17 mouse cellular contexts compared by ENCODE assay signal in genomic region chr3:153492986-153493385, GRCm38 (mm10).
DNase-seq lines count a peak whose midpoint lies in the region; ATAC-seq and TF ChIP-seq lines count a peak whose summit lies in the region.
"Had no signal": no experiment of that assay in that cellular context is flagged by ENCODE, and none has a peak within 500 bp of the region (broad histone marks: within the 10 kb centered on the region; RNA-seq: fewer than 3 reads in every experiment).

No protein-coding gene starts in this region.

- WGBS in hindbrain, postnatal 0 days, result 41% methylated on average over 1 of the region's 1 CpGs
- WGBS in hindbrain, embryonic 13.5 days, result 85% methylated on average over 1 of the region's 1 CpGs
- 81% methylated on average over 1 of the region's 1 CpGs for WGBS in midbrain, embryonic 11.5 days

- peak; percentile 51 for DNase-seq in hindbrain, postnatal 0 days (ENCODE audit: low spot score)
- peak; percentile 70 for DNase-seq in brain, adult 2 months (ENCODE audit: low read depth, low spot score)
- peak; percentile 29 to 45 for DNase-seq in layer of hippocampus, adult 8-10 months (ENCODE audit: low spot score in 2 of 2)
- peak; percentile 80 for DNase-seq in lung, postnatal 25 days (ENCODE audit: low spot score)
- DNase-seq in midbrain, embryonic 11.5 days (ENCODE audit: low spot score, missing footprints), result no peak
- no peak for DNase-seq in adipocyte (ENCODE audit: low spot score)
- DNase-seq in thymus, postnatal 36 days, result no peak
- DNase-seq: adrenal gland, postnatal 25 days; cerebellum, postnatal 25 days; heart, adult 2 months; kidney, adult 11 months; kidney, postnatal 36 days; liver; thymus, postnatal 14 days had no signal

- no peak for TF ChIP-seq CTCF in hindbrain, postnatal 0 days (IDR thresholded peaks at IDR 0.05; ENCODE audit: low read depth)

- H3K27ac ChIP-seq in hindbrain, postnatal 0 days, result no peak overlapping the region
- no peak overlapping the region for H3K27ac ChIP-seq in hindbrain, embryonic 13.5 days
- H3K27ac ChIP-seq in midbrain, embryonic 11.5 days (ENCODE audit: low read depth, low read length), result no peak overlapping the region
- H3K27ac ChIP-seq: heart, adult 2 months; hindbrain, embryonic 12.5 days; stomach, embryonic 15.5 days had no signal

- no peak overlapping the region for H3K4me3 ChIP-seq in hindbrain, postnatal 0 days (ENCODE audit: low read length)
- no peak overlapping the region for H3K4me3 ChIP-seq in hindbrain, embryonic 13.5 days
- H3K4me3 ChIP-seq in midbrain, embryonic 11.5 days (ENCODE audit: low read depth, low read length), result no peak overlapping the region
- H3K4me3 ChIP-seq: heart, adult 2 months; hindbrain, embryonic 12.5 days; stomach, embryonic 15.5 days had no signal

- H3K36me3 ChIP-seq in hindbrain, postnatal 0 days (ENCODE audit: insufficient read depth, low read length), result no peaks in the 10 kb centered on the region
- H3K36me3 ChIP-seq in hindbrain, embryonic 13.5 days, result no peaks in the 10 kb centered on the region
- no peaks in the 10 kb centered on the region for H3K36me3 ChIP-seq in midbrain, embryonic 11.5 days (ENCODE audit: control insufficient read depth, insufficient read depth, low read length)
- H3K36me3 ChIP-seq: hindbrain, embryonic 12.5 days; stomach, embryonic 15.5 days had no signal

- H3K9me3 ChIP-seq in hindbrain, postnatal 0 days (ENCODE audit: low read length), result no peaks in the 10 kb centered on the region
- no peaks in the 10 kb centered on the region for H3K9me3 ChIP-seq in hindbrain, embryonic 13.5 days
- no peaks in the 10 kb centered on the region for H3K9me3 ChIP-seq in midbrain, embryonic 11.5 days (ENCODE audit: control insufficient read depth, low read length)
- H3K9me3 ChIP-seq: hindbrain, embryonic 12.5 days; stomach, embryonic 15.5 days had no signal

- H3K9ac ChIP-seq in hindbrain, postnatal 0 days (replicated peaks; ENCODE audit: low read length), result no peak overlapping the region
- no peak overlapping the region for H3K9ac ChIP-seq in hindbrain, embryonic 13.5 days
- no peak overlapping the region for H3K9ac ChIP-seq in midbrain, embryonic 11.5 days (ENCODE audit: low read length)
- H3K9ac ChIP-seq: hindbrain, embryonic 12.5 days; stomach, embryonic 15.5 days had no signal

- H3K27me3 ChIP-seq in hindbrain, postnatal 0 days (ENCODE audit: insufficient read depth, low read length), result no peaks in the 10 kb centered on the region
- H3K27me3 ChIP-seq in hindbrain, embryonic 13.5 days, result no peaks in the 10 kb centered on the region
- H3K27me3 ChIP-seq in midbrain, embryonic 11.5 days (ENCODE audit: control insufficient read depth, insufficient read depth, low read length), result no peaks in the 10 kb centered on the region
- H3K27me3 ChIP-seq: hindbrain, embryonic 12.5 days; stomach, embryonic 15.5 days had no signal

- H3K4me1 ChIP-seq in hindbrain, postnatal 0 days (ENCODE audit: insufficient read depth, low read length), result no peaks in the 10 kb centered on the region
- H3K4me1 ChIP-seq in hindbrain, embryonic 13.5 days (replicated peaks), result peaks cover 27% of the 10 kb centered on the region
- H3K4me1 ChIP-seq in midbrain, embryonic 11.5 days (ENCODE audit: control insufficient read depth, insufficient read depth, low read length), result no peaks in the 10 kb centered on the region
- H3K4me1 ChIP-seq: stomach, embryonic 15.5 days had no signal

- no peak for ATAC-seq in hindbrain, postnatal 0 days
- no peak for ATAC-seq in hindbrain, embryonic 13.5 days (ENCODE audit: low FRiP score)
- ATAC-seq in midbrain, embryonic 11.5 days (ENCODE audit: low FRiP score), result no peak

- H3K4me2 ChIP-seq in hindbrain, postnatal 0 days (ENCODE audit: low read depth, low read length), result no peak overlapping the region
- no peak overlapping the region for H3K4me2 ChIP-seq in hindbrain, embryonic 13.5 days
- no peak overlapping the region for H3K4me2 ChIP-seq in midbrain, embryonic 11.5 days
- H3K4me2 ChIP-seq: hindbrain, embryonic 12.5 days; stomach, embryonic 15.5 days had no signal

Comparison
In these comparisons a context has a peak if more than half of its experiments do, and no peak if none do; other contexts are left out.
1. DNase-seq: peak in hindbrain, postnatal 0 days (single experiment), brain, adult 2 months (single experiment), layer of hippocampus, adult 8-10 months (2 of 2) and lung, postnatal 25 days (single experiment); none in midbrain, embryonic 11.5 days (single experiment), adipocyte (single experiment) and thymus, postnatal 36 days (0 of 2).